Mouse (Mus musculus) heart, adult 2 months (tissue): ENCODE measurements around the gene Hfe.

Experiments used
- CTCF ChIP-seq: fragments of 200-600 bp; IDR thresholded peaks from 2 replicates; pipeline ENCODE4 v1.8.1; 2022; ENCODE audit warnings: antibody characterized with exemption, mild to moderate bottlenecking, moderate library complexity
- POLR2A ChIP-seq: fragments of 200-500 bp; IDR thresholded peaks from 2 replicates; pipeline ENCODE4 v1.6.1; 2011; ENCODE audit warnings: mild to moderate bottlenecking, low read depth, low read length, control low read depth; ENCODE audit not compliant: insufficient read depth

DNA sequence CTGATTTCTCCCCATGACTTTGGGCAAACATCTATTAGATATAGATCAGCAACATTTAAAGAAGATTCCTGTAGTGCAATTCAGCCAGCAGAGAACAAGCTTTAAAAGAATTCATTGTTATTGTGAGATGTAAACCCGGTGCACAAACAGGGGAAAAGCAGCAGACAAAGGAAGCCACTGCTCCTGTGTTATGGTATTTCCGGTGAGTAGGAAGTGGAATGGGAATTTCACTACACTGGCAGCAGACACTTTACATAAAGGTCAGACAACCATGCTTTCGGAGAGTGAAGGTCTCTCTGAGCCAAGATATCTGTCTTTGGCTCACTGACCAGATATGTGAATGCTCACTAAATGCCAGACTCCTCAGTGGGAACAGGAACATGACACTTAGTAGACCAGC is 48.1 kb downstream of the Hfe start:
- TF ChIP-seq CTCF = no peak
- no peak for TF ChIP-seq POLR2A
